Mouse (Mus musculus): Measurements from ENCODE around the gene Rrp1b. TPM values are rescaled to one million over a fixed set of nuclear protein-coding genes. Genes with fewer than 3 reads are reported as not detected.
"Not testable (repeated sequence)": the region's sequence is repeated elsewhere in the genome, so short reads cannot be mapped to it uniquely, and the experiment has no call there.

Rrp1b gene
- polyA plus RNA-seq, 1 experiment from 2014 or later: 72.4 TPM

- ATAC-seq (ENCODE audit: insufficient number of reproducible peaks, insufficient read depth, low FRiP score, low TSS enrichment): no peak
- 96% methylated on average over 14 of the region's 14 CpGs for WGBS
Observed at GRCm38 (mm10) chr17:32061219-32061618, 25.3 kb downstream of the Rrp1b start.

GRCm38 (mm10) chr17:32063654-32064053, 27.8 kb downstream of the Rrp1b start:
- no peak for ATAC-seq (ENCODE audit: insufficient number of reproducible peaks, insufficient read depth, low FRiP score, low TSS enrichment)
- no peak overlapping the region for H3K4me2 ChIP-seq (replicated peaks)
- WGBS: 62% methylated on average over 2 of the region's 2 CpGs
- no peak overlapping the region for H3K27ac ChIP-seq
- no peaks in the 10 kb centered on the region for H3K9me3 ChIP-seq
- no peak overlapping the region for H3K4me3 ChIP-seq
- H3K27me3 ChIP-seq: no peaks in the 10 kb centered on the region
- H3K36me3 ChIP-seq: peaks cover 35% of the 10 kb centered on the region
- no peaks in the 10 kb centered on the region for H3K4me1 ChIP-seq
- no peak overlapping the region for H3K9ac ChIP-seq

More at GRCm38 (mm10) chr17:32061219-32061618, 25.3 kb downstream of the Rrp1b start:
- H3K27me3 ChIP-seq: no peaks in the 10 kb centered on the region
- H3K27ac ChIP-seq: no peak overlapping the region
- H3K4me3 ChIP-seq: no peak overlapping the region
- no peak overlapping the region for H3K9ac ChIP-seq
- H3K36me3 ChIP-seq: peaks cover 60% of the 10 kb centered on the region
- H3K4me1 ChIP-seq: no peaks in the 10 kb centered on the region
- no peak overlapping the region for H3K4me2 ChIP-seq (replicated peaks)
- H3K9me3 ChIP-seq: no peaks in the 10 kb centered on the region

- H3K4me1 ChIP-seq; H3K9ac ChIP-seq; H3K27ac ChIP-seq; H3K4me3 ChIP-seq; H3K27me3 ChIP-seq; H3K9me3 ChIP-seq; ATAC-seq (ENCODE audit: insufficient number of reproducible peaks, insufficient read depth, low FRiP score, low TSS enrichment); H3K4me2 ChIP-seq (replicated peaks): not testable (repeated sequence)
- WGBS: 64% methylated on average over 8 of the region's 8 CpGs
- H3K36me3 ChIP-seq: peaks cover 24% of the 10 kb centered on the region
Observed at GRCm38 (mm10) chr17:32064762-32065161, 28.9 kb downstream of the Rrp1b start.

- no peak overlapping the region for H3K9ac ChIP-seq
- 0 out of 2 replicates have a peak, but pooled peaks cover 4% of the 10 kb centered on the region for H3K9me3 ChIP-seq
- WGBS: 79% methylated on average over 9 of the region's 9 CpGs
- no peak overlapping the region for H3K4me2 ChIP-seq (replicated peaks)
- no peaks in the 10 kb centered on the region for H3K27me3 ChIP-seq
- H3K4me1 ChIP-seq: no peaks in the 10 kb centered on the region
- no peak for ATAC-seq (ENCODE audit: insufficient number of reproducible peaks, insufficient read depth, low FRiP score, low TSS enrichment)
- H3K27ac ChIP-seq: no peak overlapping the region
- no peak overlapping the region for H3K4me3 ChIP-seq
- H3K36me3 ChIP-seq: no peaks in the 10 kb centered on the region
Observed at GRCm38 (mm10) chr17:32067541-32067940, 31.6 kb downstream of the Rrp1b start.

- WGBS: 89% methylated on average over 11 of the region's 11 CpGs
- ATAC-seq (ENCODE audit: insufficient number of reproducible peaks, insufficient read depth, low FRiP score, low TSS enrichment): no peak
- H3K4me3 ChIP-seq: no peak overlapping the region
Observed at GRCm38 (mm10) chr17:32068381-32068780, 32.5 kb downstream of the Rrp1b start.

GRCm38 (mm10) chr17:32068810-32069209, 32.9 kb downstream of the Rrp1b start:
- 88% methylated on average over 2 of the region's 2 CpGs for WGBS
- H3K27me3 ChIP-seq: no peaks in the 10 kb centered on the region
- H3K4me3 ChIP-seq: no peak overlapping the region
- no peak overlapping the region for H3K27ac ChIP-seq
- no peaks in the 10 kb centered on the region for H3K4me1 ChIP-seq
- H3K9me3 ChIP-seq: 0 out of 2 replicates have a peak, but pooled peaks cover 4% of the 10 kb centered on the region
- H3K9ac ChIP-seq: no peak overlapping the region
- H3K36me3 ChIP-seq: no peaks in the 10 kb centered on the region
- no peak overlapping the region for H3K4me2 ChIP-seq (replicated peaks)
- ATAC-seq (ENCODE audit: insufficient number of reproducible peaks, insufficient read depth, low FRiP score, low TSS enrichment): no peak

More at GRCm38 (mm10) chr17:32068381-32068780, 32.5 kb downstream of the Rrp1b start:
- Histone ChIP-seq H3K27me3 (no peaks in the 10 kb centered on the region), H3K4me2 (replicated peaks) (no peak overlapping the region), H3K9ac (no peak overlapping the region), H3K4me1 (no peaks in the 10 kb centered on the region), H3K9me3 (0 out of 2 replicates have a peak, but pooled peaks cover 4% of the 10 kb centered on the region), H3K36me3 (no peaks in the 10 kb centered on the region), H3K27ac (no peak overlapping the region)

- Histone ChIP-seq H3K9me3 (0 out of 2 replicates have a peak, but pooled peaks cover 4% of the 10 kb centered on the region), H3K36me3 (no peaks in the 10 kb centered on the region), H3K4me2 (replicated peaks) (no peak overlapping the region), H3K4me1 (no peaks in the 10 kb centered on the region), H3K27ac (no peak overlapping the region), H3K9ac (no peak overlapping the region), H3K27me3 (no peaks in the 10 kb centered on the region), H3K4me3 (no peak overlapping the region)
- 10% methylated on average over 2 of the region's 2 CpGs for WGBS
- ATAC-seq (ENCODE audit: insufficient number of reproducible peaks, insufficient read depth, low FRiP score, low TSS enrichment): no peak
Observed at GRCm38 (mm10) chr17:32073359-32073758, 37.5 kb downstream of the Rrp1b start.

- WGBS: 51% methylated on average over 4 of the region's 4 CpGs
- Histone ChIP-seq H3K36me3 (no peaks in the 10 kb centered on the region), H3K9me3 (0 out of 2 replicates have a peak, but pooled peaks cover 4% of the 10 kb centered on the region), H3K27ac (no peak overlapping the region), H3K27me3 (no peaks in the 10 kb centered on the region), H3K4me1 (no peaks in the 10 kb centered on the region), H3K4me3 (no peak overlapping the region), H3K9ac (no peak overlapping the region), H3K4me2 (replicated peaks) (no peak overlapping the region)
- ATAC-seq (ENCODE audit: insufficient number of reproducible peaks, insufficient read depth, low FRiP score, low TSS enrichment): no peak
Observed at GRCm38 (mm10) chr17:32074658-32075057, 38.8 kb downstream of the Rrp1b start.

GRCm38 (mm10) chr17:32075164-32075563, 39.3 kb downstream of the Rrp1b start:
- no peak for ATAC-seq (ENCODE audit: insufficient number of reproducible peaks, insufficient read depth, low FRiP score, low TSS enrichment)
- H3K9me3 ChIP-seq: 0 out of 2 replicates have a peak, but pooled peaks cover 3% of the 10 kb centered on the region
- H3K36me3 ChIP-seq: no peaks in the 10 kb centered on the region
- no peaks in the 10 kb centered on the region for H3K4me1 ChIP-seq
- H3K4me3 ChIP-seq: no peak overlapping the region
- no peak overlapping the region for H3K4me2 ChIP-seq (replicated peaks)
- H3K27ac ChIP-seq: no peak overlapping the region
- H3K9ac ChIP-seq: no peak overlapping the region
- no peaks in the 10 kb centered on the region for H3K27me3 ChIP-seq
- WGBS: 7% methylated on average over 2 of the region's 2 CpGs

- H3K4me2 ChIP-seq (replicated peaks): no peak overlapping the region
- no peaks in the 10 kb centered on the region for H3K36me3 ChIP-seq
- no peak overlapping the region for H3K27ac ChIP-seq
- H3K9ac ChIP-seq: no peak overlapping the region
- H3K4me1 ChIP-seq: no peaks in the 10 kb centered on the region
- H3K27me3 ChIP-seq: no peaks in the 10 kb centered on the region
- no peaks in the 10 kb centered on the region for H3K9me3 ChIP-seq
- no peak for ATAC-seq (ENCODE audit: insufficient number of reproducible peaks, insufficient read depth, low FRiP score, low TSS enrichment)
- WGBS: 86% methylated on average over 2 of the region's 2 CpGs
- H3K4me3 ChIP-seq: no peak overlapping the region
Observed at GRCm38 (mm10) chr17:32083351-32083750, 47.5 kb downstream of the Rrp1b start.

GRCm38 (mm10) chr17:32087069-32087468, 51.2 kb downstream of the Rrp1b start:
- no peaks in the 10 kb centered on the region for H3K36me3 ChIP-seq
- peaks cover 7% of the 10 kb centered on the region; the same call in 1 of the 2 replicates for H3K4me1 ChIP-seq
- no peak overlapping the region for H3K4me3 ChIP-seq
- no peak overlapping the region for H3K27ac ChIP-seq
- no peak overlapping the region for H3K9ac ChIP-seq
- no peak for ATAC-seq (ENCODE audit: insufficient number of reproducible peaks, insufficient read depth, low FRiP score, low TSS enrichment)
- H3K27me3 ChIP-seq: no peaks in the 10 kb centered on the region
- H3K9me3 ChIP-seq: no peaks in the 10 kb centered on the region
- no peak overlapping the region for H3K4me2 ChIP-seq (replicated peaks)
- 95% methylated on average over 2 of the region's 2 CpGs for WGBS

GRCm38 (mm10) chr17:32091032-32091363, 55.1 kb downstream of the Rrp1b start:
- WGBS: 40% methylated on average over 1 of the region's 1 CpGs
- Histone ChIP-seq H3K9ac (0 out of 2 replicates have a peak overlapping the region, but pooled peaks have one; percentile 15), H3K27ac (peak overlapping the region; percentile 37; the same call in 1 of the 2 replicates)

More at GRCm38 (mm10) chr17:32091032-32091363, 55.1 kb downstream of the Rrp1b start:
- H3K4me2 ChIP-seq (replicated peaks): peak overlapping the region; percentile 49
- peak overlapping the region; percentile 22 for H3K4me3 ChIP-seq
- H3K27me3 ChIP-seq: no peaks in the 10 kb centered on the region
- ATAC-seq (ENCODE audit: insufficient number of reproducible peaks, insufficient read depth, low FRiP score, low TSS enrichment): peak; percentile 38; the same call in 1 of the 2 replicates
- peaks cover 7% of the 10 kb centered on the region; the same call in 1 of the 2 replicates for H3K4me1 ChIP-seq
- H3K36me3 ChIP-seq: no peaks in the 10 kb centered on the region
- H3K9me3 ChIP-seq: no peaks in the 10 kb centered on the region

All from embryonic facial prominence, embryonic 12.5 days (tissue).